Mouse (Mus musculus) forelimb bud, embryonic 11.5 days (tissue): Measurements from ENCODE around the gene Pde6d.

ENCODE experiments used
- DNase-seq: peaks from one replicate; pipeline ENCODE4 v3.0.0-alpha.2; 2012; ENCODE audit warnings: low read depth, low spot score

Gene Pde6d

DNA sequence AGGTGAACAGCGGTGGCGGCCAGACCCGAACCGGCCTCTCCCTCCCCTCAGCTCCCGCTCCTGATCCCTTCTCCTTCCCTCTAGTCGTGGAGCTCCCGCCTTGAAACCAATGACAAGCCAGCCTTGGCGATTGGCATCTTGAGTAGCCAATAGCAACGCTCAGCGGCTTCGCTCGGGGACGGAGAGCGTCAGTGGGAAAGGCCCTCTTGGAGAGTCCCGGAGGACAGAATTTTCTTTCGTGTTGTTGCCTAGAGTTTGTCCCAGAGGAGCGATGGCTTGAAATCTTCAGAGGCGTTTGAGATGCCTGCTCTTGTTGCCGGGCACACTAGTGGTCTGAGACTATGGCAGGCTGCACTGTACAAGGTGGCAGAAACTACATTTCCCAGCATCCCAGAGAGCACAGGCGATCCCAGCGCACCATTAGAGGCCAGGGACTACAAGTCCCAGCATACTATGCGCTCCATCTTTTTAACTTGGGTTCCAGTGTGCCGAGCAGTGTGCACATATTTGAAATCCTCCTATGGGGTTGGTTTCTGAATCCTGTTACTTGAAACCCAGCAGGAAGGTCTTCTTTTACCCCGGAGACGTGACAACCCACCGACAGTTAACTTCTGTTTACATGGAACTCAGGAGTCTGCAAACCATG is at the start of gene Pde6d, which contains the start of gene Cops7b:
Gene Pde6d (minus strand): TSS at position 179 of the 646 bp plus-strand sequence.
Gene Cops7b (plus strand): TSS at position 454 of the 646 bp plus-strand sequence.
- DNase-seq = peak; percentile 96

DNA sequence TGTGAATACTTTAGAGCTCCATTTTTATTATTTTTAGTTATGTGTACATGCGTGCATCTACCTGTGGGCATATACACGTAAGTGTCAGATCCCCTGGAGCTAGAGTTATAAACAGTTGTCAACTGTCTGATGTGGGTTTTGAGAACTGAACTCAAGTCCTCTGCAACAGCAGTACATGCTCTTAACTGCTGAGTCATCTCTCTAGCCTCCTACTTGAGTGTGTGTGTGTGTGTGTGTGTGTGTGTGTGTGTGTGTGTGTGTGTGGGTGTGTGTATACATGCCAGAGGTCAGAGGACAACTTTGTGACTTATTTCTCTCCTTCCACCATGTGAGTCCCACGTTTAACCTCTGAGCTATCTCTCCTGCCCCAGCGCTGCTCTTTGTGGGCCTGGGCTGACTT is 48.1 kb upstream of the Pde6d start:
- DNase-seq = no peak

DNA sequence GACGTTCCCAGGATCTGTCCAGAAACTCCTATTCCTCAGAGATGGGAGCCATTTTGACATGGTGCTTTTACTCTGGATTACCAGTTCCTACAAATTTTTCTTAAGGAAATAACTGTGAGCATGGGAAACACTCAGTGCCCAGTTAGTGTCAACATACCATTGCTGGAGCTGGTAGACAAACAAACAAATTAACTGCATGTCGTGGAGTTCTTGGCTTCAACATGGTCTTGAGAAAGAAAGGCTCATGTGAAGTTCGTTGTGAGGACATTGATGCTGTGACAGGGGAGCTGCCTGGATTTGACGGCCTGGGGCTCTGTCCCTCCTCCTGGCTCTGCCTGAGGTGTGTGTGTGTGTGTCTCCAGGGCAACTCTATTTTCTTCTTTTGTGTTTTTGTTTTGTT is 47.5 kb upstream of the Pde6d start:
- no peak for DNase-seq

DNA sequence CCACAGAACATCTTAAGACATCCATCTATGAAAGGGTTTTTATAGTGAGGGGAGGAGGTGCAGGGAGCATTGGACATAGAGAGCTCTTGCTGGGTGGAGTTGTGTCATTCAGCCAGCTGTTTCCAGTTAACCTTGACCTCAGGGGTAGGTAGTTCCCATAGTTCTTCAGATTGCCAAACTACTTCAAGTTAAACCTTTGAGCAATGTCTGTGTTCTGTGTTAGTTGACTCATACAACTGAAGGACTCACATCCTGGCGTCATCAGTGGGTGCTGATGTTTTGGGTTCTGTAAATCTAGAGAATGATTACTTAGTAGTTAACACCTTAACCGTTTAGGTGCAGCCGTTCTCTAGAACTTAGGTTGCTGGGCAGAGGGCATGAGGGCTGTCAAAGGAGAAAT is 45.8 kb upstream of the Pde6d start:
- no peak for DNase-seq

DNA sequence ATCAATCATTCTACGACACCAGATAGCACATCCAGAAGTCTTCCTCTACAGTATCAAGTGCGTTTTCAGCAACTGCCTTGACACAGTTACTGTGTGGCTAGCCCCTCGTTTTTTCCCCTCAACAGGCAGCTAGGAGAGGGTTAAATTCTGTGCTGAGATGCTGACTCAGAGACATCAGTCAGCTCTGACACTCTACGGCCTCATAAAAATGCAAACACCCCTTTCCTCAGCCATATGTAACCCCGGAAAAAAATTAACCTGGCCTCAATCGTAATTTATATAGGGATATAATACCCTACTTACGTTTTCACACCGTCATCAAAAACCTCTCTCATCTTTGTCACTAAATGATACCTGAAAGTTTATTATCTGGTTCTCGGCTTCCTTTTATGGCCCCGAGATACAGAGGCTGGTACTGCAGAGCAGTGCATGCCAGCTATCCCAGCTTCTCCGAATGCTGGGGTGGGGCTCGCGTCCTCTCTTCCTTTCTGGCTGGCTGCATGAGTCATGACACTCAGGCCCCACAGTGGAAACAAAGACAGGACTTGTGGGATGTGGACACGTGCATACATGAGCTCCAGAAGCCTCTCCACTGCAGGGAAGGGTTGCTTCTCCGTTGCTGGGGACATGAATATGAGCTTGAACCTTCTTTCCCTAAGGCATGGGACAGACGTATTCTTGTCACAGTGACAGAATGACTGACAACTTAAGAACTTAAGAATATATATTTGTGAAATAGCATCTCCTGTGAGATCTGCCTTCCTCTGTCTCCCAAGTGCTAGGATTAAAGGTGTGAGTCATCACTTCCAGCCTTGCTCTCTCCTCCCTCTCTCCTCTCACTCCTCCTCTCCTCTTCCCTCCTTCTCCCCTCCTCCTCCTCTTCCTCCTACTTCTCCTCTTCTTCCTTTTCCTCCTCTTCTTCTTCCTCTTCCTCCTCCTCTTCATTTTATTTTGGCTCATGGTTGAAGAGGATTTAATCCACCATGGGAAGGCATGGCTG is 40.9 kb upstream of the Pde6d start:
- DNase-seq = no peak

DNA sequence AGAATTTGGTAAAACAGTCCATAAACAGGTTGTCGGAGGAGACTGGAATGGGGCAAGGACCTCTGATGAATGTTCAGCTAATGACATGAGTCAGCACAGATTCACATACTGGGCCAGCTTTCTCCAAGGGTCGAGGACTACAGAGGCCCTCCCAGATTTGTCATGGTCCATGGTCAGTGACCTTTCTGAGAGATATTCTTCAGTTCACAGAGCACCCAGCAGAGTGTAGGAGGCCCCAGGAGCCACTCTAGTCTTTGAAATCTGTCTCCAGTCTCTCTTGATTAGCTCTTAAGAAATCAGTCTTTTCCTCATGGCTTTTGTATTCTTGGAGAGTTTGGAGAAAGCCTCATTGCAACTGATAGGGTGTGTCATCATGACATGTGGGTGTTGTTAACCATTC is 39.9 kb upstream of the Pde6d start:
- DNase-seq = no peak

DNA sequence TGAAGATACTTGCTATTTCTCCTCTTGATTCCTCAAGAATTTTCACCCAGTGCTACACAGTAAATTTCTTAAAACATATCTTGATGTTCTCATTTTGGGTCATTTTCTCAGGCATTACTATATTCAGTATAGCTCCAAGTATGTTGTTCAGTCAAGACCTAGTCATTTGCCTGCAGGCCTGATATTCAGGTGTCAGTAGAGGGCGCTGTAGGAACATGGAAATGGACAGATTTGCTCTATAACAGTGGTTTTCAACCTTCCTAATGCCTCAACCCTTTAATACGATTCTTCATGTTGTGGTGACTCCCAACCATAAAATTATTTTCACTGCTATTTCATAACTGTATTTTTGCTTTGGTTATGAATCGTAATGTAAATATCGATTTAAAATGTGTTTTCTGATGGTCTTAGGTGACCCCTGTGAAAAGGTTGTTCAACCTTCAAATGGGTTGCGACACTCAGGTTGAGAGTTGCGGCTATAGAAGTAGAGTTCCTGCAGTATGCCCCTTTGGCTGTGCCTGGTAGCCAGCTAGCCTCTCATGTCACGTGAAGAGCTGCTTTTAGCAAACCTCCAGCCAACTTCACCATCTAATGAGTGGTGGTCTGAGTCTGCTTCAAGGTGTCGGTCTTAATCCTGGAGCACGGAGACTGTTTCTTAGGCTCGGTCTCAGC is 36.2 kb upstream of the Pde6d start:
- DNase-seq = peak; percentile 68

DNA sequence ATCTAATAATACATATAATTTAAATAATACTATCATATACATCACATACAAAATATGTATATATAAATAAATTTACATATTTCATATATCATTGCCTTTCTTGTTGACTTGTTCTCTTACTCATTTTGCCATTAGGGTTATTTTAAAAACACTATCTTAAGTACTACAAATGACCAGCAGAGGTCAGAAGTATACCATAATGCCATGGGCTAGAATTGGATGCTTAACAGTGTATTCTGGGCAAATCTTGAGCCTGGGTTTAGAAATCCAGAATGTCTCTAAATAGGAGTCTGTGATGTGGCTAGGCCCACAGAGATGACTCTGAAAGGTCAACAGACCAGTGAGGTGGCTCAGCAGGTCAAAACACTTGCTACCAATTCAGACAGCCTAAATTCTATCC is 31.8 kb upstream of the Pde6d start:
- DNase-seq = no peak

GRCm38 (mm10) chr1:86612081-86612480 is 29.7 kb upstream of the Pde6d start:
- DNase-seq = no peak

DNA sequence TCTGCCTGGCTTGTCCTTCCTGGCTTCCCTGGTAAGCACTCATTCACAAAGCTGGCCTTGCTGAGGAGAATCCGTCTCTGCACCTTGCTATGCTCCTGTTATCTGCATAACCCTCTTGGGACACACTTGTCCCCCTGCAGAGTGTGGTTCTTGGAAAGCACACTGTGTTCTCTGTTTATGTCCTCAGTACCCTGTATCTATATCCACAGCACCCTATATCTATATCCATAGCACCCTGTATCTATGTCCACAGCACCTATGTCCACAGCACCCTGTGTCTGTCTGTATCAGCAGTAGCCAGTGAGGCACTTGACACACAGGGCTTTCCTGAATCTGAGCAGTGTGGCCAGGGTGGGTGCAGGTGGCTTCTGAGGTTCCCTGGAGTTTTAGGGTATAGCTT is 28.5 kb upstream of the Pde6d start:
- DNase-seq = no peak

DNA sequence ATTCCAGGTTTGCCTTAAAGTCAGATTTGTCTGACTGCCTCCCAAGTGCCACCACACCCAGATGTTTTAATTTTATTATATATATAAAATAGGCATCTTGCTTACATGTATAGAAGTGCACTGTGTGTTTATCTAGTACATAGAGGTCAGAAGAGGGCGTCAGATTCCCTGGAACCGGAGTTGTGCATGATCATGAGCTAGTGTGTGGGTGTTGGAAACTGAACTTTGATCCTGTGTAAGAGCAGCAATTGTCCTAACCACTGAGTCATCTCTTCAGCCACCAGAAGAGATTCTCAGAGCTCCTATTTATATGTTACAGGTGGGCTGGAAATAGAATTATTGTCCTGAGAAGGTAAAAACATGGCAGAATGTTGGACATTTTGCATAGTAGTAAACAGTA is 17.7 kb upstream of the Pde6d start:
- no peak for DNase-seq

DNA sequence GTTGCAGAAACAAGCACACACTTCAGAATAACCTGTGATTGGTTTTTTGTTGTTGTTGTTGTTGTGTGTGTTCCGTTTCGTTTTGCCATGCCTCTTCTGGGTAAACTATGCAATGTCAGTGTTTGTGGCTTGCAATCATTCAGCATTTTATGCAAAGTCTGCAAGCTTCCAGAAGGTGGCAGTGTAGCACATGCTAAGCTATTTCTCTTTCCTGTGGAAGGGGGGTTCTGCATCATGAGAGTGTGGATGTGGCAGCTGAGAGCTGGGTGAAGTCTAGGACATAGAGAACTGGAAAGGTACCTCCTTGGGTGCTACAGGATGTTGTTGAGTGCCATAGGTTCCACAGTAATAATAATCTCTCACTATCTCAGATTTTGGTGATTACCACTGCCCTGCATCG is 16.1 kb upstream of the Pde6d start:
- peak; percentile 24 for DNase-seq

GRCm38 (mm10) chr1:86596512-86596911 is 14.1 kb upstream of the Pde6d start:
- DNase-seq = no peak

DNA sequence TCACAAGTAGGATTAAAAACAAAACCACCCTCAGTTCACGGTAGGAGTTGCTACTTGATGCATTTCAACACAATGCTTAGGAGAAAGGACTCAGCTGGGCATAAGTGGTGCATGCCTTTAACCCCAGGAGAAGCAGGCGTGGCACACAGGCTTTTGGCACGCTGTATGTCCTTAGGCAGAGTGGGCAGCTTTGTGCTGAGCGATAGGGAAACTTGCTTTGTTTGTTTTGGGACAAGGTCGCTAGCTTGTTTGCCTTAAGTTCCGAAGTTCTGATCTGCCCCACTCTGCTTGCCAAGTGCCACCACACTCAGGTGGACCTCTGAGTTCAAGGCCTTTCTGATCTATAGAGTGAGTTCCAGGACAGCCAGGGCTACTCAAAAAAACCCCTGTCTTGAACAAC is 12.9 kb upstream of the Pde6d start:
- no peak for DNase-seq

GRCm38 (mm10) chr1:86594539-86594938 is 12.1 kb upstream of the Pde6d start:
- no peak for DNase-seq

DNA sequence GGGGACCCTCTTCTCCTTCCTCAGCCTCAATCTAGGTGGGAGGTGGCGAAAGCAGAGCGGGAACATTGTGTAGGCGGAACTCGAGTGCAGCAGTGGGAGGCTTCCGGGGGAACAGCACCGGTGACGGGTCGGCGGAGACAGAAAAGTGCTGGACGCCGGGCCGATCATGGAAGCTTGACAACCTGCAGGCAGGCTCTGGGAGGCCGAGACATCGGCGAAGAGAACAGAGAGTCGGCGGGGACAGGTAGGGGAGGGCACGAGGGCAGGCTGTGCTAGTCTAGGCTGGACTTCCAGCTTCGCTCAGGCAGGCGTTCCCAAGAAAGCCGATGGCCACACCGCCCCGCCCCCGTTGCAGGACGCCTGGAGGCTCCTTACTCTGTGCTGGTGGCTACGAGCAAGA is 4.6 kb upstream of the Pde6d start:
- DNase-seq = peak; percentile 75

GRCm38 (mm10) chr1:86583709-86584108 is 1.3 kb upstream of the Pde6d start:
- no peak for DNase-seq

GRCm38 (mm10) chr1:86581692-86582450 is 558 bp downstream of the Pde6d start:
- peak; percentile 7 for DNase-seq

- no peak for DNase-seq
Measured at GRCm38 (mm10) chr1:86580426-86580825, 2.0 kb downstream of the Pde6d start.

DNA sequence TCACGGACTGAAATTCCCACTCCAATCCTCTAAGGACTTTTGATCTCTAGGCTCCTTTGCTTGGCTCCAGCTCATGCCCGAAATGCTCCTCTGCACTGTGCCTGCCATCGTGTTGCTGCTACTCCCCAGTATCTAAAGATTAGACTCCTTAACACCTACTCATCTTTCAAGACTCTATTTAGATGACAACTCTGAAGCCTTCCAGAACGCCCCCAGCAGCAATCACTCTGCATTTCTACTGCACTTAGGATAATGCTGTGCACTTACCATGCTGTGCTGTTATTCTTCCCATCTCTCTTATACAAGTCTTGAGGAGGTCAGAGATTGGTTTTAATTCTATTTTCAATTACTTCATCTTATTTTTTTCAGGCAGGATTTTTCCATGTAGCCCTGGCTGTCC is 10.5 kb downstream of the Pde6d start:
- DNase-seq = no peak

DNA sequence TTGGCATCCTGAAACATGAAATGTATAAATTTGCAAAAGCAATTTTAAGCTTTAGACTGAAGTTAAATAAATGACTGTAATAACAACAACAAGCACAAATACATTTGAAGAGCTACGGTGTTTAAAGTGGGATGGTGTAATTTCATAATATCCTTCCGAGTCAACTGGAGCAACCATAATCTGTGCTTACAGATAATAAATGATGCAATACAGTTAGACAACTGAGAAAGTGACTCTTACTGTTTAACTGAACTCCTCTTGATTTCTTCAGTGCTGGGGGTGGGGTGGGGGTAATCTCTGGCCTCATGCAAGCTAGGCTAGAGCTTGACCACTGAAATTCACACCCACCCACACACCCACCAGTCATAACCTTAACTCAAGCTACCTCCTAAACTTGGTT is 11.0 kb downstream of the Pde6d start:
- no peak for DNase-seq
